Mouse (Mus musculus): ENCODE results near the gene Uqcr11.

Uqcr11 gene

GRCm38 (mm10) chr10:80406684-80407501 is at the start of gene Uqcr11:
Gene Uqcr11 (minus strand): TSS chr10:80406830.
- peak; percentile 81 to 87 for DNase-seq (ENCODE audit: low spot score in 2 of 2)

- DNase-seq (ENCODE audit: low spot score in 2 of 2) = no peak
Measured at GRCm38 (mm10) chr10:80455697-80456096, 49.1 kb upstream of the Uqcr11 start.

DNA sequence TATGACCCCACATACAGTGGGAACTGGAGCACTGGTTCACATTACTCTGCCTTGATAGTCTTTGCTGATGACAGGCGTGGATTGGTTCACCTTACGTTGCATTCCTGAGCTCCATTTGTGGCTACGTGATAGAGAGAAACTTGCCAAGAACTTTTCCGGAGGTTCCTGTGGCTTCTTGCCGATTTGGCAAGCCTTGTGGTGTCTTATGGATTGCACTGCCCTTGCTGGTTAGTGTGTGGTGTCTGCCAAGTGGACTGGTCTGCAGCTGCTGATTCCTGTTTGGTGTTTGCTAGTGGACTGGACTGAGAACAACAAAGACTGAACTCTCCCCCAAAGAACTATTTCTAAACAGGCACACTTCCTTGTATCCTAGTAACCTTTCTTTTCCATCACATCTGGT is 48.2 kb upstream of the Uqcr11 start:
- no peak for DNase-seq (ENCODE audit: low spot score in 2 of 2)

DNA sequence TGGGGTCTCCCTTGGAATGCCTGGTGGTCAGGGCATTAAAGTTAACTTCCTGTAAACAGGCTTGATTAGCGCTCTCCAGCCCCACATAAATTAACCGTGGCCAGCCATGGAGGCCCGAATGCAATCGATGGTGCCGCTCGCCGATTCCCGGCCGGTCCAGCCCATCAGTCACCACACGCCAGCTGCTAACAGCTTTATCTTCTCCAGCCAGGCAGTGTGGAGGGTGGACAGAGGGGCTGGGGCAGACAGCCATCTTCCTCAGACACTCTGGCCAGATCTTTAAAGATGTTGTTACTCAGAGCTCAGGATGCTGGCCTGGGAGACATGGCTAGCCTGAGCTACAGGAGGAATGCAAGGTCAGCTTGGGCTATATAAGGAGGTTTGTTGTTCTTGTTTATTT is 47.0 kb upstream of the Uqcr11 start:
- DNase-seq (ENCODE audit: low spot score in 2 of 2) = no peak

- no peak for DNase-seq (ENCODE audit: low spot score in 2 of 2)
Measured at GRCm38 (mm10) chr10:80450599-80450998, 44.0 kb upstream of the Uqcr11 start.

DNA sequence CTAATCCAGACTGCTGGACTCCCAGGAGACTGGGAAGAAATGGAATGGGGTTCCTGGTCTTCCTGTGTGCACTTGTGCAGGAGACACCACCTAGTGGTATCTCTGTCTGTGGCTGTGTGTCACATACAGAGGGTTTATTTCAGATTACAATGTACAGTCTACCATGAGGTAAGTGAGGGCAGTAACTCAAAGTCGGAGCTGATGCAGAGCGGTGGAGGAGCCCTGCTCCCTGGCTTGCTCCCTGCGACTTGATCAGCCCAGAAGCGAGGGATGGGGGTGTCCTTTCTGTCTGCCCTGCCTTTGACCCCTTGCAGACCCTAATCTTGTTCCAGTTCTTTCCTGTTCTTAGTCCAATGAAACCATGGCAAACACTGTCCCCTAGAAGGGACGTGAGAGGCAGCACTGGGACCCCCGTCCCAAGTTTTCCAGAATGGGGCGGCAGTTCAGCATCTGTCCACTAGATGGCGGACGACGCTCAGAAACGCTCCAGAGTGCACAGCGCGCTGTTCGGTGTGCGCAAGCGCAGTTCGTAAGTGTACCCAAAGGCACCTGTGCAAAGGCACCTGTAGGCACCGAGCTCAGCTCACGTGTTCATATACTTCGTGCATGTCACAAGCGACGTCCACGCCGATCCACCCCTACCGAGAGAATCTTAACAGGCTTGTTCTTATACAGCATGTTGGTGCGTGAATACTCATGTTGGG is 39.4 kb upstream of the Uqcr11 start:
- peak; percentile 68 to 78 for DNase-seq (ENCODE audit: low spot score in 2 of 2)

DNA sequence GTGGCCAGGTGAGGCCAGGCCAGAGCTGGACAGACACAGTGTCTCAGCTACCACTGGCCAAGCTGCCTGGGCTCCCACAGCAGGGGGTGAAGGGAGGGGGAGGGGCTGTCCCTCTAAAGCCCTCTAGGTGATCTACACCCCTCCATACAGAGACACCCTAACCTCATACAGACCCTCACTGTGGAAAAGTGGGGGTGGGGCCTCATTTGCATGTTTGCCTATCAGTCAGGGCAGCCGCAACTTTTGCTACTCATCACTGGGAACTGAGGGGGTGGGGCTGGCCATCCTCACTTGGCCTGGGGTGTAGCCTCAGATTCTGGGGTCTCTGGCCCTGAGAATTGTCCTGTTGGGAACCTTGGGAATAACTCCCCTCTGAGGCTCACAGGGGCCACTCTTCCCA is 38.4 kb upstream of the Uqcr11 start:
- no peak for DNase-seq (ENCODE audit: low spot score in 2 of 2)

- DNase-seq (ENCODE audit: low spot score in 2 of 2) = no peak
Measured at GRCm38 (mm10) chr10:80444339-80445045, 37.9 kb upstream of the Uqcr11 start.

DNA sequence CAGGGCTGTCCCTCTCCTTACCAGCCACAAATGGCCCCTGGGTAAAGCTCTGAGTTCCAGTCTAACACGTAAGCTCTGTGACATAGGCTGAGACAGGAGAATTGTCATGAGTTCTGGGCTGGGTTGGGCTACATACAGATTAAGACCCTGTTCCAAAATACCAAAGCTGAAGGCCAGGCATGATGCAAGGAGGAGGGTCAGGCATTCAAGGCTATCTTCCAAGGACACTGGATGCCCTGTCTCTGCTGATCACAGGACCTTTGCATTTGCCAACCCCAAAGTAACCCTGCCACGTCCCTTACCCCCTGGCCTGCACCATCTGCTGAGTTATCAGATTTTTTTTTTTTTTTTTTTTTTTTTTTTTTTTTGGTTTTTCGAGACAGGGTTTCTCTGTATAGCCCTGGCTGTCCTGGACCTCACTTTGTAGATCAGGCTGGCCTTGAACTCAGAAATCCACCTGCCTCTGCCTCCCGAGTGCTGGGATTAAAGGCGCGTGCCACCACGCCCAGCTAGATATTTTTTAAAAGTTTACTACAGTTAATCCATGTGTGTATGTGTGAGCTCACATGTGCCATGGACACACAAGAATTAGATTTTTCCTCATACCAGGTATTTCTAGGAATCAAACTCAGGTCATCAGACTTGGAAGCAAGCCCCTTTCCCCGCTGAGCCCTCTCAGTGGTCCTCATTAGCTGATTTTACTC is 37.1 kb upstream of the Uqcr11 start:
- DNase-seq (ENCODE audit: low spot score in 2 of 2) = no peak

- DNase-seq (ENCODE audit: low spot score in 2 of 2) = no peak
Measured at GRCm38 (mm10) chr10:80442989-80443388, 36.4 kb upstream of the Uqcr11 start.

GRCm38 (mm10) chr10:80441598-80441997 is 35.0 kb upstream of the Uqcr11 start:
- DNase-seq (ENCODE audit: low spot score in 2 of 2) = no peak

GRCm38 (mm10) chr10:80440031-80440430 is 33.4 kb upstream of the Uqcr11 start:
- no peak for DNase-seq (ENCODE audit: low spot score in 2 of 2)

DNA sequence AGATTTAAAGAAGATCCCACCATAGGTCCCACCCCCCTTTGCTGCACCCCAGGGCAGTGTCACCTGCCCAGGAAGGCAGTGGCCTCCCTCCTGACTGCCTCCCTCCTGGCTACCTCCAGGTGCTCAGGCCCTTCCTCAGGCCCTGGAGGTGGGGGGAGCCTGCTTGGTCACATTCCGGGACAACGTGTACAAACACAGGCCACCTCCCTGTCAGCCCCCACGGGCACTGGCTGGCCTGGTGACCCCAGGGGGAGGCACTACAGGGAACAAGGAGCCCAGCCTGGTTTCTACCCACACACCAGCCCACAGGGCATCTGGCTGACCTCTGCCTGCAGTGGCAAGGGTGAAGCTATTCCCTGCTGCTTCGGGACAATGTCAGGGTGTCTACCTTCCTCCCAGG is 31.3 kb upstream of the Uqcr11 start:
- no peak for DNase-seq (ENCODE audit: low spot score in 2 of 2)

DNA sequence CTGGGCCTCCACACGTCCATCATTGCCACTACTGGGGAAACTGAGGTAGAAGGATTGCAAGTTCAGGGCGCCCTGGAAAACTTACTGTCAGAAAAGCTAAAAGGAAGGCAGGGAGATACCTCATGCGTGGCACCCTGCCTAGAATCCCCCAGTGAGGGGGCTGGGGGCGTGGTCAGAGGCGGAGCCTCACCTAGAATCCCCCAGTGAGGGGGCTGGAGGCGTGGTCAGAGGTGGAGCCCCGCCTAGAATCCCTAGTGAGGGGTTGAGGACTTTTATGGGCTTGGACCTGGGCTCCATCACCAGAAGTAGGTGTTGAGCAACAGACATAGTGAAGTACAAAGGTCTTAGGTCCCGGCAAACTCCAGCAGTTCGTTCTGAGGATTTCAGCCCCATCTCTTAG is 29.6 kb upstream of the Uqcr11 start:
- DNase-seq (ENCODE audit: low spot score in 2 of 2) = peak in 1 of 2 experiments; percentile 49

- DNase-seq (ENCODE audit: low spot score in 2 of 2) = no peak
Measured at GRCm38 (mm10) chr10:80435764-80436163, 29.1 kb upstream of the Uqcr11 start.

DNA sequence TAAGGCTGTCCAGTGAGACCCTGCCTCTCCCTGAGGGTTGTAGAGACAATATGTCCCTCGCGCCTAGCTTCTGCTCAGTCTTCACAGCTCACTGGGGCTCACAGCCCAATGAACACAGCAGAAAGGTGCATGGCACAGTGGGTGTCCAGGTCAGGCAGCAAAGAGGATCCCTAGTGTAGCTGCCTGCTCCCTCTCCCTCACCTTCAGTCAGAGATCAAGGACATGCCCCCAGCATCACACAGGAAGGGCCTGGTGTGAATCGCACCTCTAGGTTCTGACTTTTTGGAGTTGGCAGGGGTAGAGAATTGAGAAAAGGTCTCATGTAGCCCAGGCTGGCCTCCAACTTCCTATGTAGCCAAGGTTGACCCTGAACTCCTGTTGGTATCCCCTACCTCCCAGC is 28.2 kb upstream of the Uqcr11 start:
- DNase-seq (ENCODE audit: low spot score in 2 of 2) = no peak

- no peak for DNase-seq (ENCODE audit: low spot score in 2 of 2)
Measured at GRCm38 (mm10) chr10:80434233-80434592, 27.6 kb upstream of the Uqcr11 start.

- peak; percentile 94 to 95 for DNase-seq (ENCODE audit: low spot score in 2 of 2)
Measured at GRCm38 (mm10) chr10:80433513-80434232, 27.0 kb upstream of the Uqcr11 start, which contains the start of gene Tcf3. Gene Tcf3 (minus strand): TSS chr10:80433647.

DNA sequence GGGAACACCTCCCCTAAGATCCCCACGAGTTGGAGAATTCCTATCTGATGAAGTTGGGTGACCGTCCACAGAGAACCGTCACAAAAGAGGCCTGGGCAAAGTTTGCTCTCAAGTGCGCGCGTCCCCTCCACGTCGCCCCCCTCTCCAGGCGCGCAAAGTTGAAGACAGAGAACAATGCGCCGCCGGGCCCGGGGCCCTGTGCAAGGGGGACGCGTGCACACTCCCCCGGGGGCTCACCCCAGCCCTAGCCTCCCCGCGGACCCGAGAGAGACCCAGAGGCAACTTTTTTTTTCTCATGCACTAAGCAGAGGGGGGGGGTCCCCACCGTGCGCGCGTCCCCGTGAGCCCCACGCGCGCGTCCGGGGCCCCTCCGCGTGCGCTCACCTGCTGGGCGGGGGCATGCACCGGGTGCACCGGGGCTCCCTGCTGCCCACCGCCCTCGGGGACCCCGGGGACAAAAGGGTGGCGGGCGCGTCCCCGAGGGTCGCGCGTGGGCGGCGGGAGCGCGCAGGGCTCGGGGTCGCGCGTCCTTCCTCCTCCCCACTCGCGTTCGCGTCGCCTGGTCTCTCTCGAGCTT is 26.4 kb upstream of the Uqcr11 start:
- DNase-seq (ENCODE audit: low spot score in 2 of 2) = peak in 1 of 2 experiments; percentile 39

DNA sequence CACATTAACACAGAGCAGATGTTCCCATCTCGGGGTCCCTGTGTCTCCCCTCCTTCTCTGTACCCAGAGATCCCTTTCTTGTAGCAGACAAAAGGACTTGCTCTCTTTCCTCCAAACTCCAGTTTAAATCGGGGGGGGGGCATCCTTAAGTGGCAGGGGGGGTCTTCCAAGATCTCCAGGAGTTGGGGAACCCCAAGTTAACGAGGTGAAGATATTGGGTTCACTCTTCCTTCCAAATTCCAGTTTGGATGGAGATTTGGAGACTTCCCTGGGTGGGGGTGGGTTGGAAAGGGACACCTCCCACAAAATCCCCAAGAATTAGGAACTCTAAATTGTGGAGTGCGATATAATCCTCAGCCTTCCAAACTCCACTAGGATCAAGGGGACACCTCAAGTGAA is 25.8 kb upstream of the Uqcr11 start:
- DNase-seq (ENCODE audit: low spot score in 2 of 2) = no peak
